Mouse (Mus musculus) CH12.LX (cell line): ENCODE data around the gene Hist2h3c1. TPM values are rescaled to one million over a fixed set of nuclear protein-coding genes. Genes with fewer than 3 reads are reported as not detected.

Experiments
- DNase-seq: peaks from one replicate; pipeline ENCODE4 v3.0.0-alpha.2; 2013; ENCODE audit errors: extremely low read depth
- H3K27ac ChIP-seq: 2 replicates; pipeline ENCODE4 v1.5.1; 2012; ENCODE audit warnings: low read depth, mild to moderate bottlenecking, control low read depth, moderate library complexity; ENCODE audit not compliant: insufficient read depth
- H3K27me3 ChIP-seq: replicated peaks from 2 replicates; pipeline ENCODE3; 2012; ENCODE audit warnings: inconsistent platforms
- H3K36me3 ChIP-seq, 2 experiments: replicated peaks in 1 of 2; 2 replicates each; pipeline versions ENCODE3 to v1.6.1; 2012; ENCODE audit warnings: inconsistent platforms in 1 of 2, low read length in 1 of 2, mild to moderate bottlenecking in 1 of 2, mixed read lengths in 1 of 2, moderate library complexity in 1 of 2; ENCODE audit not compliant: control insufficient read depth in 1 of 2, insufficient read depth in 1 of 2
- H3K4me1 ChIP-seq, 2 experiments: 2 replicates each; pipeline ENCODE4 v1.6.1; 2012; ENCODE audit warnings: inconsistent platforms in 1 of 2, moderate library complexity in 1 of 2; ENCODE audit not compliant: insufficient read depth in 2 of 2, control insufficient read depth in 1 of 2
- H3K4me2 ChIP-seq: 2 replicates; pipeline ENCODE4 v1.6.1; 2012; ENCODE audit warnings: low read depth, mild to moderate bottlenecking, control low read depth; ENCODE audit not compliant: poor library complexity, insufficient read depth, severe bottlenecking
- H3K4me3 ChIP-seq, 3 experiments: fragments of 150-350 bp in 1 of 3; sonication (generic) in 1 of 3; replicated peaks in 1 of 3; 2 replicates each; pipeline versions ENCODE3 to v1.5.1; 2011 to 2012; ENCODE audit warnings: low read depth in 2 of 3, low read length in 2 of 3, mild to moderate bottlenecking in 2 of 3, moderate library complexity in 2 of 3, control low read depth in 1 of 3, improper control_type of control experiment in 1 of 3, inconsistent platforms in 1 of 3, mixed read lengths in 1 of 3; ENCODE audit not compliant: poor library complexity in 1 of 3
- H3K79me2 ChIP-seq: replicated peaks from 2 replicates; pipeline ENCODE4 v1.6.1; 2012; ENCODE audit warnings: mild to moderate bottlenecking, moderate library complexity; ENCODE audit not compliant: control insufficient read depth, poor library complexity, insufficient read depth, severe bottlenecking; ENCODE audit errors: extremely low read depth
- H3K9ac ChIP-seq: 2 replicates; pipeline ENCODE4 v1.6.1; 2012; ENCODE audit warnings: low read depth, mild to moderate bottlenecking, control low read depth, moderate library complexity; ENCODE audit not compliant: insufficient read depth
- H3K9me3 ChIP-seq: replicated peaks from 2 replicates; pipeline ENCODE3; 2012; ENCODE audit warnings: low read length, inconsistent platforms, mixed read lengths
- CTCF ChIP-seq, 2 experiments: IDR thresholded peaks in 1 of 2; conservative IDR thresholded peaks in 1 of 2; 2 replicates each; pipeline ENCODE4 v1.5.1; 2011 to 2012; ENCODE audit warnings: low read depth in 2 of 2, low read length in 2 of 2, improper control_type of control experiment in 1 of 2, inconsistent platforms in 1 of 2, mild to moderate bottlenecking in 1 of 2, moderate library complexity in 1 of 2
- ETS1 ChIP-seq: conservative IDR thresholded peaks from 2 replicates; pipeline ENCODE4 v1.6.1; 2012; ENCODE audit warnings: low read depth, mild to moderate bottlenecking, inconsistent platforms, low read length, improper control_type of control experiment, moderate library complexity
- GABPA ChIP-seq: IDR thresholded peaks from 2 replicates; pipeline ENCODE4 v1.6.1; 2012; ENCODE audit warnings: low read depth, low read length, improper control_type of control experiment, inconsistent platforms; ENCODE audit not compliant: insufficient replicate concordance
- HCFC1 ChIP-seq: IDR thresholded peaks from 2 replicates; pipeline ENCODE4 v1.6.1; 2012; ENCODE audit warnings: low read depth, mild to moderate bottlenecking, inconsistent platforms, low read length, improper control_type of control experiment
- IRF4 ChIP-seq: IDR thresholded peaks from 2 replicates; pipeline ENCODE4 v1.6.1; 2014; ENCODE audit warnings: low read depth, mild to moderate bottlenecking, inconsistent platforms, low read length, improper control_type of control experiment
- JUND ChIP-seq: conservative IDR thresholded peaks from 2 replicates; pipeline ENCODE4 v1.6.1; 2011; ENCODE audit warnings: low read depth, low read length, improper control_type of control experiment
- KAT2A ChIP-seq: IDR thresholded peaks from 2 replicates; pipeline ENCODE4 v1.6.1; 2012; ENCODE audit warnings: low read length, improper control_type of control experiment, inconsistent platforms; ENCODE audit not compliant: insufficient replicate concordance
- MXI1 ChIP-seq: IDR thresholded peaks from 2 replicates; pipeline ENCODE4 v1.6.1; 2011; ENCODE audit warnings: mild to moderate bottlenecking, low read depth, low read length, improper control_type of control experiment
- MYC ChIP-seq: IDR thresholded peaks from 2 replicates; pipeline ENCODE4 v1.6.1; 2011; ENCODE audit warnings: low read depth, mild to moderate bottlenecking, improper control_type of control experiment, low read length
- POLR2AphosphoS2 ChIP-seq: IDR thresholded peaks from 2 replicates; pipeline ENCODE4 v1.6.1; 2011; ENCODE audit warnings: low read depth, low read length, improper control_type of control experiment
- RCOR1 ChIP-seq: conservative IDR thresholded peaks from 2 replicates; pipeline ENCODE4 v1.6.1; 2012; ENCODE audit warnings: low read depth, mild to moderate bottlenecking, inconsistent platforms, low read length, improper control_type of control experiment
- SIN3A ChIP-seq: IDR thresholded peaks from 2 replicates; pipeline ENCODE4 v1.6.1; 2012; ENCODE audit warnings: low read length, improper control_type of control experiment, inconsistent platforms
- SMC3 ChIP-seq: IDR thresholded peaks from 2 replicates; pipeline ENCODE4 v1.6.1; 2011; ENCODE audit warnings: low read depth, low read length, improper control_type of control experiment
- TCF12 ChIP-seq: IDR thresholded peaks from 2 replicates; pipeline ENCODE4 v1.6.1; 2014; ENCODE audit warnings: low read depth, mild to moderate bottlenecking, inconsistent platforms, low read length, improper control_type of control experiment
- dilution Hi-C: fragments of 300-500 bp; cut with MboI; formaldehyde crosslinking; loops from 2 replicates; pipeline ENCODE4 v1.14.3; 2020; ENCODE audit warnings: low sequenced_read_pairs; ENCODE audit not compliant: extremely low pct_unique_long_range_greater_than_20kb, extremely low pct_ligation_motif_present
- in situ Hi-C: fragments of 300-500 bp; cut with MboI; formaldehyde crosslinking; loops from 3 replicates; pipeline ENCODE4 v1.14.3; 2019; ENCODE audit warnings: low sequenced_read_pairs, low pct_ligation_motif_present, low pct_unique_long_range_greater_than_20kb, mixed read lengths
- polyA plus RNA-seq: library from polyadenylated mRNA; unstranded; fragments of >175 nt; gene quantifications from 2 replicates; pipeline ENCODE4 v1.2.1, GENCODE M21; 2012; ENCODE audit warnings: low read depth; ENCODE audit not compliant: insufficient read length
- total RNA-seq, 2 experiments: library from RNA; depleted of rRNA; stranded (reverse); fragments of 300-350 nt in 1 of 2; fragments of >200 nt in 1 of 2; gene quantifications; 2 replicates each; pipeline ENCODE4 v1.2.3; 2012 to 2014

The Hist2h3c1 gene
- total and polyA plus RNA-seq, 3 experiments: 0.33 to 1.4 (median 1.4) TPM

DNA sequence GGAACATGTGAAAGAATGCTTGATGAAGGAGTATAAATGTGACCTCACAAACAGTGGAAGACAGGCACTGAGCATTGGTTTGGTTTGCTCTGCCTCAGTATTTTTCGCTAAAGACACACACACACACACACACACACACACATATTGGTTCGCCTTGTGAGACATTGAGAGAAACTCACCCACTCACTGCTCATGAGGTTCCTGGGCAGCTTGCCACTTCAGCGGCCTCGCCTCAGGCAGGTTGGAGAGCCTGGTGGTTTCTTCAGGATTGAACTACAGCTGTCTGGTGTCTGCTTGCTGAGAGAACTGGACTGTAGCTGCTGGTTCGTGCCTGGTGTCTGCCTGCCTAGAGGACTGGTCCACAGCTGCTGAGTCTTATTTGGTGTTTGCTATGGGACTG lies 13.7 kb downstream of the Hist2h3c1 start:
- TF ChIP-seq GABPA: no peak
- no peak for TF ChIP-seq SIN3A
- no peak for TF ChIP-seq TCF12
- TF ChIP-seq KAT2A: no peak
- no peak for TF ChIP-seq POLR2AphosphoS2
- no peak for TF ChIP-seq ETS1
- no peak for TF ChIP-seq JUND

DNA sequence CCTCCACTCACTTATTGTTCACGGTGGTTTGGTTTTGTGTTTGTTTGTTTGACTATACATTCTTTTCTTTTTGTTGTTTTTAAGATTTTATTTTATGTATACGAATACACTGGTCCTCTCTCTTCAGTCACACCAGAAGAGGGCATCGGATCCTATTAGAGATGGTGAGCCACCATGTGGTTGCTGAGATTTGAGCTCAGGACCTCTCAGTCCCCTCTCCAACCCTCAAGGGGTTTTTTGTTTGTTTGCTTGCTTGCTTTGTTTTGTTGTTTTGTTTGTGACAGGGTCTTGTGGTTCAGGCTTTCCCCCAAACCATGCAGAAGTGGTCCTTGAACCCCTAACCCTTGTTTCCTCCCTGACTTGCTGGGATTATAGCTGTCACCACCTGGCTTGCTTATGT lies 15.1 kb downstream of the Hist2h3c1 start:
- Histone ChIP-seq H3K4me2 (peak overlapping the region; percentile 81), H3K79me2 (0 out of 2 replicates have a peak, but pooled peaks cover 10% of the 10 kb centered on the region), H3K4me3 (peak overlapping the region; percentile 62 to 67 (median 63)), H3K9ac (peak overlapping the region; percentile 85), H3K36me3 (no peaks in the 10 kb centered on the region), H3K27ac (peak overlapping the region; percentile 98), H3K9me3 (no peaks in the 10 kb centered on the region), H3K4me1 (peaks cover 0 to 37% of the 10 kb centered on the region in 2 experiments; a peak in 2 of 4 replicates), H3K27me3 (no peaks in the 10 kb centered on the region)
- dilution Hi-C loops: no loop called here
- in situ Hi-C loops: no loop called here
- TF ChIP-seq SMC3: peak; percentile 18
- TF ChIP-seq MYC: peak; percentile 83
- no peak for TF ChIP-seq IRF4
- TF ChIP-seq RCOR1: no peak
- peak in 1 of 2 experiments; percentile 64; a peak in 2 of 4 replicates for TF ChIP-seq CTCF (conservative IDR thresholded peaks at IDR 0.05 in 1 of 2, IDR thresholded peaks at IDR 0.05 in 1 of 2; ENCODE audit: low read depth in 2 of 2, low read length in 2 of 2)
- TF ChIP-seq HCFC1: 0 out of 2 replicates have a peak, but pooled peaks have one; percentile 13
- peak; percentile 44; the same call in 1 of the 2 replicates for TF ChIP-seq SIN3A
- TF ChIP-seq JUND: no peak
- TF ChIP-seq MXI1: 0 out of 2 replicates have a peak, but pooled peaks have one; percentile 23
- DNase-seq: peak; percentile 43

More for the DNA sequence above, 13.7 kb downstream of the Hist2h3c1 start:
- no peak overlapping the region for H3K4me2 ChIP-seq
- peaks cover 7 to 36% of the 10 kb centered on the region in 2 experiments for H3K4me1 ChIP-seq
- no peaks in the 10 kb centered on the region for H3K27me3 ChIP-seq
- in situ Hi-C loops: no loop called here
- no peaks in the 10 kb centered on the region for H3K36me3 ChIP-seq
- no peak overlapping the region for H3K9ac ChIP-seq
- dilution Hi-C loops: no loop called here
- H3K9me3 ChIP-seq: no peaks in the 10 kb centered on the region
- H3K79me2 ChIP-seq: 0 out of 2 replicates have a peak, but pooled peaks cover 6% of the 10 kb centered on the region
- no peak for DNase-seq
- no peak overlapping the region for H3K4me3 ChIP-seq
- H3K27ac ChIP-seq: no peak overlapping the region
